Mouse (Mus musculus): ENCODE data around the gene Cyp27b1.

Cyp27b1 gene

DNA sequence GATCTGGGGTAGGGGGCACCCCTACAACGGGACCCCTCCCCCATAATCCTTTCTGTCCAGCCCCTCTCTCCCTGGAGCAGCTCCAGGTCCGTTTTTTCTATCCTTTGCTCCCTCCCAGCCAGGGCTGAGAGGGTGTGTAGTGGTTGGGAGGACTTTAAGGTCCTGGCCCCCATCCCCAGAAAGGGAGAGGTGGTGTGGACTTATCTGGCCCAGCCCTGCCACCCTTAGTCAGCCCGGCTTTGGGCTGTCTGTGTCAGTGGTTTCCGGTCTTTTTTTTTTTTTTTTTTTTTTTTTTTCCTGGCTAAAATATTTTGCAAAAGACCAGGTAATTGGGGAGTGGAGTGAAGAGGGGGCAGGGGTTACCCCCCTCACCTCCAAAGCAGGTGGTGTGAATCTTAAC, 44.7 kb downstream of the Cyp27b1 start:
- DNase-seq: no peak

GRCm38 (mm10) chr10:127094382-127094802, 46.3 kb downstream of the Cyp27b1 start:
- DNase-seq: no peak

DNA sequence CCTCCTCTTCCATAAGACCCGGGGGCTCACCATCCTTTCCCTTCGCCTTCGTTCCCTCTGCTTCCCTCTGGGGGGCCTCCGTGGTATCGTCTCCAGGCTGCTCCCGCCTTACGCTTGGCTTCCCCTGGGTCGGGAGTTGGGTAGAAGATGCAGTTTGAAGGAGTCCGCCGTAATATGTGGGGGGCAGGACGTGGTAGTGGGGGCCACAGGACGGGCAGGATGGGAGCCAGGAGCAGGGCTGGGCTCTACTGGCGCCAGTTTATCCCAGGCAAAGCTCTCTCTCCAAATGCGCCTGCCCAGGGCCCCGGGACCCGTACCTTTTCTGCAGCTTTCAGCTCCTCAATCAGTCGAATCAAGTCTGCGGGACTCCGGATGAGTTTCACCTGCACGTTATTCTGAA, 50.5 kb downstream of the Cyp27b1 start:
- no peak for DNase-seq

DNA sequence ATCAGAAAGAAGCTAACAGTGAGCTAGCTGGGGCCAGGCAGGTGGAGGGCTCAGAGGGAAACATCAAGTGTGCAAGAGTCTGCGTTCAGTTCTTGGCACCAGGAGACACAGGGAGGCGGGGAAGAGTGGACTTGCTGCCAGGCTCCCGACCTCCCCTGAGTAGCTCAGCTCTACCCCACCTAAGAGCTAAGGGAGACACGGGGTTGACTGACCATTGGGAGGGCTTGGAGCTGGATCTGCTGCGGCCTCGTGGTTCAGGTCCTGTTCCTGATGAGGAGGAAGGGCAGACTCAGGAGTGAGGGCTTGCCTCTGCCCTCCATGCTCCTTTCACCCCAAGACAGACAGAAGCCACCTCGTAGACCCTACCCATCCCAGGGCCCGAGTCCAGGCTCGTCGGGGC, 51.1 kb downstream of the Cyp27b1 start:
- DNase-seq: no peak

DNA sequence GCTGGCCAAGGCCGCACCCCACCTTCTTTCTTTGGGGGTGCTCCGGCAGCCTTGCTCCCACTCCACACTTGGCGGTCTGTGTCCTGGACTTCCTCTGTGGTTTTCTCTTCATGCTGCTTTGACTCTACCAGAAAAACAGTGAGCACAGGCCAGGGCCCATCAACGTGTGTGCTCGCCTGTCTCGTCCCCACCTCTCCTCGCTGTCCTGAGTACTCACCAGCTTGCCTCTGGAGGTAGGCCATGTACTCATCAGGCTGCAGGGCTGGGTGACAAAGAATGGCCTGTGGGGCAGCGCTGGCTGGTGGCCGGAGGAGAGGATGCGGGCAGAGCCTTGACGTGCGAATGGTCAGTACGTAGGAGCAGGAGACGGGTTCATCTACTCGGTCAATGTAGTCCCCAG, 51.8 kb downstream of the Cyp27b1 start:
- no peak for DNase-seq

GRCm38 (mm10) chr10:127100414-127100813, 52.4 kb downstream of the Cyp27b1 start:
- DNase-seq: no peak

GRCm38 (mm10) chr10:127101151-127101550, 53.1 kb downstream of the Cyp27b1 start:
- DNase-seq: no peak

All from cerebellum, adult 11 months (tissue).